Mouse (Mus musculus) C2C12 (cell line): Measurements from ENCODE around the gene Ap3b1. TPM values are rescaled to one million over a fixed set of nuclear protein-coding genes. Genes with fewer than 3 reads are reported as not detected.

Experiments used
- H3K27me3 ChIP-seq: one replicate; pipeline ENCODE4 v1.6.1; 2011; ENCODE audit not compliant: control insufficient read depth, insufficient read depth, insufficient read length
- H3K36me3 ChIP-seq: one replicate; pipeline ENCODE4 v1.6.1; 2011; ENCODE audit not compliant: control insufficient read depth, insufficient read depth
- H3K4me3 ChIP-seq: one replicate; pipeline ENCODE4 v1.5.1; 2011; ENCODE audit warnings: mild to moderate bottlenecking, control low read depth; ENCODE audit not compliant: poor library complexity, insufficient read depth, severe bottlenecking
- H3K79me2 ChIP-seq: one replicate; pipeline ENCODE4 v1.6.1; 2011; ENCODE audit not compliant: control insufficient read depth, insufficient read depth
- H3K79me3 ChIP-seq: one replicate; pipeline ENCODE4 v1.6.1; 2011; ENCODE audit warnings: low read depth, control low read depth
- H3ac ChIP-seq: one replicate; pipeline ENCODE3; 2011; ENCODE audit warnings: low read depth; ENCODE audit not compliant: control insufficient read depth, insufficient read length
- CEBPB ChIP-seq: IDR thresholded peaks from one replicate; pipeline ENCODE4 v1.6.1; 2011; ENCODE audit warnings: low read depth, mild to moderate bottlenecking, control low read depth, moderate library complexity
- CTCF ChIP-seq: IDR thresholded peaks from one replicate; pipeline ENCODE4 v1.5.1; 2011; ENCODE audit not compliant: control insufficient read depth, insufficient read depth, insufficient read length
- FOSL1 ChIP-seq: IDR thresholded peaks from one replicate; pipeline ENCODE4 v1.8.0; 2011; ENCODE audit warnings: mild to moderate bottlenecking, low read length; ENCODE audit not compliant: poor library complexity, insufficient read depth, severe bottlenecking
- MAX ChIP-seq: IDR thresholded peaks from one replicate; pipeline ENCODE4 v1.6.1; 2011; ENCODE audit warnings: mild to moderate bottlenecking, control low read depth
- MYOD1 ChIP-seq: IDR thresholded peaks from one replicate; pipeline ENCODE4 v1.6.1; 2011; ENCODE audit warnings: low read depth; ENCODE audit not compliant: control insufficient read depth, insufficient read length
- MYOG ChIP-seq: IDR thresholded peaks from one replicate; pipeline ENCODE4 v1.6.1; 2011; ENCODE audit not compliant: control insufficient read depth, insufficient read length; ENCODE audit errors: extremely low read depth
- USF1 ChIP-seq: IDR thresholded peaks from one replicate; pipeline ENCODE4 v1.6.1; 2011; ENCODE audit warnings: low read depth, mild to moderate bottlenecking, control low read depth, moderate library complexity
- microRNA-seq: library from miRNA; unstranded; fragments of <30 nt; microRNA quantifications from one replicate; pipeline ENCODE4, GENCODE M21; 2019; ENCODE audit warnings: borderline microRNAs expressed
- polyA plus RNA-seq: library from polyadenylated mRNA; unstranded; fragments of >200 nt; fragmentation: generic; extraction: Trizol; gene quantifications from one replicate; pipeline ENCODE4 v1.2.1, GENCODE M21; 2012; ENCODE audit warnings: missing spikeins

Gene Ap3b1
- polyA plus RNA-seq, 1 experiment = 21.2 TPM

- Histone ChIP-seq H3ac (no peak overlapping the region), H3K27me3 (peaks cover 40% of the 10 kb centered on the region), H3K79me2 (no peaks in the 10 kb centered on the region), H3K4me3 (no peak overlapping the region), H3K36me3 (no peaks in the 10 kb centered on the region), H3K79me3 (no peaks in the 10 kb centered on the region)
- TF ChIP-seq MAX = no peak
- no peak for TF ChIP-seq MYOD1
- no peak for TF ChIP-seq FOSL1
- no peak for TF ChIP-seq CTCF
- TF ChIP-seq USF1 = no peak
- no peak for TF ChIP-seq CEBPB
- no peak for TF ChIP-seq MYOG
These were observed 249.7 kb downstream of the Ap3b1 start for GRCm38 (mm10) chr13:94608420-94608831.

- no peaks in the 10 kb centered on the region for H3K79me2 ChIP-seq
- no peaks in the 10 kb centered on the region for H3K36me3 ChIP-seq
- no peaks in the 10 kb centered on the region for H3K79me3 ChIP-seq
- TF ChIP-seq MYOG (no peak), MAX (no peak), CTCF (no peak), USF1 (no peak), FOSL1 (no peak), MYOD1 (no peak), CEBPB (no peak)
- no peak overlapping the region for H3K4me3 ChIP-seq
- H3ac ChIP-seq = no peak overlapping the region
- peaks cover 37% of the 10 kb centered on the region for H3K27me3 ChIP-seq
These were observed 250.2 kb downstream of the Ap3b1 start for GRCm38 (mm10) chr13:94608947-94609346.

Small RNAs within 50 kb of the gene (microRNA-seq; reads per million reads assigned to microRNA genes)
- gene Gm25109 = not detected

Other genes with a start within 250 kb of the Ap3b1 start
- gene Scamp1, start 73.1 kb upstream of the Ap3b1 start, polyA plus RNA-seq = 5.3 TPM